Mouse (Mus musculus) urinary bladder, postnatal 4 days (tissue): ENCODE measurements at regions not wholly inside any gene's neighbourhood (a gene's known extent, or its start where the extent isn't known, plus 50 kb on each side); places are given as distances from the start of the nearest gene placed in this dataset.
"Not testable (repeated sequence)": the region's sequence is repeated elsewhere in the genome, so short reads cannot be mapped to it uniquely, and the experiment has no call there.

Source experiments
- DNase-seq, 2 experiments: peaks; one replicate each; pipeline ENCODE4 v3.0.0; 2021 to 2022; ENCODE audit warnings: low spot score in 2 of 2

DNA sequence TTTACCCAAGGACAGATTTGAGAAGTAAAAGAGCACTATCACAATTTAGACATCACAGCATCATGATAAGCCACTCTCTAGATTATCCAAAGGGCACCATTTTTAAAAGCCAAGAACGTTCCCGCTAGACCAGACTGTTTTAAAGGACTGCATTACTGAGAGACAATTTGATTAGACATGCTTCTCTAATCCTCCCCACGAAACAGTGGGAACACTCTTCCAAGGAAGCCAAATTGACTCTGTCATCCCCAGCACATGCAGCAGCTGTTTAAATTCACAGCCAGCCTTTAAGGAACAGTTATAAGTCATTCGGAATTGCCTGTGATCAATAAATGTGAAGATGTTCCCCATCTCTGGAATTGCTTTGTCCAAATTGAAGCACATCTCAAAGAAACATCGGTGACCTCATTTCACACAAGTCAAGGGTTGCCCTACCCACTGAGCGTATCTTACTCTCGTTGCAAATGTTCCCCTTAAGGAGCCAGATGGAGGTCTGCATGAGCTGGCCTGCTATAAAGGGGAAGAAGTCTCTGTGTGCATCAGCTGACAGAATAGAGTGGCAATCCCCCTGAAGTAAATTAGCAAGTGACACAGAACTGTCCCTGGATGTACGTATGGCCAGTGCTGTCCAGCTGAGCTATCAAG, 393.2 kb downstream of the Pid1 start:
- no peak for DNase-seq

- DNase-seq = not testable (repeated sequence)
These were observed 399.3 kb downstream of the Pid1 start for GRCm38 (mm10) chr1:83964631-83965030.

DNA sequence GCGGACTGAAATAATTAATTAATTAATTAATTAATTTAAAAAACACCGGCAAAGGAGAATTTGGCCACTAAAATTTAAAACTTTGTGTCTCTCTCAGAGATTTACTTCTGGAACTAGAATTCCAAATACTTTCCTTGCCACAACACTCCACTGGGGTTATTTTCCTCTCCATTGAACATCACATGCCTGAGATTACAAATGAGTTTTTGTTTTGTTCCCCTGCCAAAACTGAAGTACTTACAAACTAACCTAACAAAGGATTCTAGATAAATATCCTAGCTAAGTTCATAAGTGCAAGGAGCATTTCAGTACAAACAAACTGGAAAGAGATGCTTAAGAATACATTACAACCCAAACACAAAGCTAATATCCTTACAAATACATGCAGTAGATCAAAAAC, 402.2 kb downstream of the Pid1 start:
- no peak for DNase-seq

DNA sequence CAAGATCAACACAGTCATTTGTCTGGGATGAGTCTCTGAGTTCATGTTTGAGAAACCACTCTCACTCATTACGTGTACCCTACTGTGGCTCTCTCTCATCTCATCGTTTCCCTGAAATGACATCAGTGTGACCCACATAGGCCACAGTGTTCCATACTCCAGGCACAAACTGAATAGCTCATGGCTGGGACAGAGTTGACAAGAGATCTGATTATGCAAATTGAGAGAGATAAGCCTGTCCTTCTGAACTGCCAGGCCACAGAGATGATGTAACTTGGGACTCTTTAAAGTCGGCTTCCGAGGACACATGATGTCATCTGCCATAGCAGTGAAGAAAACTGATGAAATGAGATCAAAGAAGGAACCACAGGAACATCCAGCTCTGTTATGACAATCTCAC, 404.2 kb downstream of the Pid1 start:
- no peak for DNase-seq

- DNase-seq = no peak
These were observed 441.1 kb downstream of the Pid1 start for GRCm38 (mm10) chr1:83922900-83923299.

DNA sequence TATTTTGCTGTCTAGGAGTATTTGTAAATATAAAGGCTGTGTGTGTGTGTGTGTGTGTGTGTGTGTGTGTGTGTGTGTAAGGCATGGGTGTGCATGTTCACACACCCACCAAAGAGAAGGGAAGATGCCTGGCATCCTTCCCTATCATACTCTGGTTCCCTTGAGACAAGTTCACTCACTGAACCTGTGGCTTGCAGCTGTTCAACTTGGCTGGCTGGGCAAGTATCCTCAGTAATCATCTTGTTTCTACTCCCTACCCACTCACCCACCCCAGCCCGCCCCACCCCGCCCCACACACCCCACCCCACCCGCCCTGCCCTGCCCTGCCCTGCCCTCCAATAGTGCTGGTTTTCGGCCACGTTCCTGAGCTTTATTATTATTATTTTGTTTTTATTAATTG, 448.5 kb downstream of the Pid1 start:
- DNase-seq = no peak

GRCm38 (mm10) chr1:83907347-83907746, 456.6 kb downstream of the Pid1 start:
- no peak for DNase-seq

- DNase-seq = no peak
These were observed 457.1 kb downstream of the Pid1 start for GRCm38 (mm10) chr1:83906906-83907305.

- no peak for DNase-seq
These were observed 463.8 kb downstream of the Pid1 start for GRCm38 (mm10) chr1:83900135-83900534.

DNA sequence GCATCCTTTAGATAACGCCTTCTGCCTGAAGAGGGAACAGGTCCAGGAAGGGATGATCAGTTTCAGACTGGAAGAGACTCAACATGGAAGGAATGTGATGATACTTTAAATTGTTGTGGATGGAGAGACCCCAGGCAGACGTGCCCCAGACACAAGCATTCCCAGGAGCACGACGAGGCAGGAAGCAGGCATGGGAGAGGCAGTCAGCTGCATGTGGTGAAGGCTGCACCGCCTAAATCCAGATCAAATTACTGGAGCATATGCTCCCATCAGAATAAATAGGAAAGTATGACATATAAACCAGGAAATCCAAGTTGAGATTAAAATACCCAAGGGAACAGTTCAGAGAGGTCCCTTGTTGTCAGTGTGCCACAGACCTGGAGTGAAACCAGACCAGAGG, 467.3 kb downstream of the Pid1 start:
- DNase-seq = no peak

DNA sequence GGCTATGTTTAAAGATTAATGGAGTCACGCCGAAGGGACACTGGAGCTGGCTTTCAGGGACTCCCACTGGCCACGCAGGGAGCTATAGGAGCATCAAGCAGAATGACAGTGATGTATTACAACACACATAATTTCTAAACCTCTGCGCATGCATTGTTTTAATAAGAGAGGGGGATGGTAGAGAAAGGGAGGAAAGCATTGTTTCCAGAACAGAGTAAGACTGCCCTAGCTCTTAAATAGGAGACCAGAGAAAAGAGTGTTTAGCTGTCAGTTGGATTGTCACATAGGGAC, 471.1 kb upstream of the Sphkap start:
- DNase-seq = no peak

GRCm38 (mm10) chr1:83878330-83879108, 470.5 kb upstream of the Sphkap start:
- DNase-seq = no peak

GRCm38 (mm10) chr1:83870853-83871567, 463.0 kb upstream of the Sphkap start:
- DNase-seq = peak; percentile 22 to 62

- DNase-seq = no peak
These were observed 461.0 kb upstream of the Sphkap start for GRCm38 (mm10) chr1:83869046-83869445.

DNA sequence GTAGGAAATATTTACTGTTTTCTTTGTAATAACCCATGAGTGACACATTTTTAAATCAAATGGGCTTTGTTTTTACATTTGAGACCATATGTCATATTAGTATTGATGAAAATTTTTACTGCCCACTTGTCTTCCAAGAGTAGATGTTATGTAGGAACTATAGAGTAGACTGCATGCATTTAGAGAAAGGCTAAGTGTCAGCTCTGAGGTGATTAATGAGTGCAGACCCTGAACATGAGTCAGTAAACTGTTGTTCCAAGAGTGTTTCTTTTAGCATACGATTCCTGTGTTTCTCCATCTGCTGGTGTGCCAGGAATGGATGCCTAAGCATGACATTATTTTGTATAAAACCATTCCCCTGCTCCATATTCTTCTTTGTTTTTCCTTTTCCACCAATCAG, 454.5 kb upstream of the Sphkap start:
- no peak for DNase-seq

DNA sequence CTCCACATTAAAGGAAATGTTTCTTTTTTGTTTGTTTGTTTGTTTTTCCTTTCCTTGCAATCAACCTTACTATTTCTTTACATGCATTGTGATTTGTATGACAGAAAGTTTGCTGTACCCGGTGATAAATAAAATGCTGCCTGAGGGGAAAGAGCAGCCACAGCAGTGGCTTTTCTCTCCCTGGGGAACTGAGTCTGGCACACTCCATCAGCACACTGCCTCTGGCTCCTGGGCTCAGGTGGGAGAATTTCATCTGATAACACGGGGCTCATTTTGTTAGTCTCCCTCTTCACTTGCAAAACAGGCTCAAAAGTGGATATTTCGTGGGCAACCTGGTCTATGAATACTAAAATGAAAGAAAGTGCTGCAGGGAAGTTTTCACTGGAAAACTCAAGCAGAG, 454.1 kb upstream of the Sphkap start:
- no peak for DNase-seq

GRCm38 (mm10) chr1:83859732-83860424, 451.9 kb upstream of the Sphkap start:
- no peak for DNase-seq

DNA sequence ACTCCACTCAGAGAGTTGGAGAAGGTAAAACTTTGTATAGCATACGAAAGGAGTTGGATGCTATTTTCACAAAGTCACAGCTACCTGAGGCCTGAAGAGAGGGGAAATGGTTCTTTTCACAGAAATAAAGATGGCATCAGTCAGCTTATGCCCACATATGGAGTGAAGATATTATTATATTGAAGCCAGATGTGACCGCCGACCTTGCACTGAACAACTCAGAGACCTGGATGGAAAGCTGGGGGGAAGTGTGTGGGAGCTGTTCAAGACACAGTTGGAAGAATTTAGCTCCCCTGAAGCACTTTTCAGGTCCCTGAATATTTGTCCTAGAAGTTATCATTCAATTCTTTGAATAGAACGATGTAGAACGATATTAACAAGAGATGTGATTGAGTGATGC, 446.0 kb upstream of the Sphkap start:
- no peak for DNase-seq

GRCm38 (mm10) chr1:83851081-83851480, 443.1 kb upstream of the Sphkap start:
- DNase-seq = no peak

DNA sequence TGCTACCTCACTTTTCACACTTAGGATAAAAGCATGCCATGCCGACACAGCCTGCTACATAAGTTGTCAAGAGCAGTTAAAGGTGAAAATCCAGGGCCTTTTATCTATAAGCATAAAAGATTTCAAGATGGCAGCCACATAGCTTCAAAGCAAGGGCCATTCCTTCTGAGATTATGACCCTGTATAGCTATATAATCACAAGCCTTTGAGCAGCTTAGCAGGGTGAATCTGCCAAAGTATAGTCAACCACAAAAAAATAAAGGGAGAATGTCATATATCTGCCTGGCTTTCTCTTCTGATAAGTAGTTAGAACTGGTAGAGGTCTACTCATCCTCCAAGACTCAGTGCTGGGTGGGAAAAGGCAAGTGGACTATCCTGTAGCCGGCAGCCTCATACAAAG, 440.4 kb upstream of the Sphkap start:
- no peak for DNase-seq

DNA sequence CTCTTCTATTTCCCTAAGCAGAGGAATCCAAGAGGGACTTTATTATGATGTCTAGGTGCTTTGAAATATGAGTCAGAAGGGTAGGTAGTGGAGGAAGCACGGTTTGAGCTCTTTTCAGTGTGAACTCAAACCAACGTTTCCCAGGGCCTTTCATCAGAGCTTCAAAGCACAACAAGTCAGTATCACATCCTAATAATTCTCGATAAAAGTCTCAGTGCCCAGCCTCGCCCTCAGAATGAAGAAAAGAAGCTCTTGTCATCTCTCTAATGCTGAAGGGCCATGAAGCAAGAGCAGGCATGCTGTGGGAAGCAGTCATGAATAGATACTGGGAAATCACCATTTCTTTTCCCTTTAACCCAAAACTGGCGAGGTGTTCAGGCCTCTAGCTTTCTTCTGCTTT, 440.0 kb upstream of the Sphkap start:
- DNase-seq = no peak

DNA sequence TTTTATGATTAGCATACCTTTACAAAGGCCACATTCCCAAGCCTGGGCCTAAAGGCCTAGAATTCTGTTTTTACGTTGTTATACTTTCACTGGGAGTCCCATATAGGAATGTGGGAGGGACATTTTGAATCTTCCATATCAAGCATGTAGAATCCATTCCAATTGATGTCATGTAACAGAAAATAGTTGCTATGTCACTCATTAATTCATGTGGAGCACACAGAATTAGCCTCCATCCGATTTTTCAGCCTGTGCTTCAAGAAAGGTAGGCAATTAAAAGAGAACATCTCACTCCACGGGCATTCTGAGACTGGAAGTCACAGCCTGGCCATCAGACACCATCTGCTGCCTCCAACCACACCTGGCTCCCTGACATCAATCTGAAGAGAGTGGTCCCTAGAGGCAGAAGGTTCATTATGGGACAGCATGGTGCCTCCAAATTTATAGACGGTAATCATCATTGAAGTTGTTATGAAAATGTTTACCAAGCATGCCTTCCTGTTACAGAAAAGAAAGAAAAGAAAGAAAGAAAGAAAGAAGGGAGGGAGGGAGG, 436.9 kb upstream of the Sphkap start:
- no peak for DNase-seq
